Mouse (Mus musculus) heart, embryonic 14.5 days (tissue): Measurements from ENCODE around the gene Fbxo28. TPM values are rescaled to one million over a fixed set of nuclear protein-coding genes. Genes with fewer than 3 reads are reported as not detected.

Experiments
- ATAC-seq: fragments of 200-750 bp; cut with Nextera tagmentation; 2 replicates; pipeline ENCODE4 v1.8.0; 2017; ENCODE audit warnings: low read depth, moderate TSS enrichment; ENCODE audit not compliant: insufficient number of reproducible peaks, insufficient read depth, low FRiP score
- H3K27ac ChIP-seq, 2 experiments: fragments of 200-500 bp in 1 of 2; fragments of 300-500 bp in 1 of 2; sonication (generic) in 1 of 2; replicated peaks in 1 of 2; 2 replicates each; pipeline ENCODE4 v1.5.1; 2012 to 2014; ENCODE audit warnings: low read depth in 2 of 2, low read length in 2 of 2, control low read depth in 1 of 2, mild to moderate bottlenecking in 1 of 2, mixed read lengths in 1 of 2; ENCODE audit not compliant: control insufficient read depth in 1 of 2, insufficient read depth in 1 of 2
- H3K27me3 ChIP-seq: fragments of 300-500 bp; sonication (generic); 2 replicates; pipeline ENCODE4 v1.6.1; 2014; ENCODE audit warnings: mild to moderate bottlenecking, low read length, control low read depth; ENCODE audit not compliant: control insufficient read depth, insufficient read depth
- H3K36me3 ChIP-seq: fragments of 300-500 bp; sonication (generic); 2 replicates; pipeline ENCODE4 v1.6.1; 2014; ENCODE audit warnings: mild to moderate bottlenecking, control low read depth, low read length, mixed read lengths; ENCODE audit not compliant: control insufficient read depth, insufficient read depth
- H3K4me1 ChIP-seq, 2 experiments: fragments of 200-500 bp in 1 of 2; fragments of 300-500 bp in 1 of 2; sonication (generic) in 1 of 2; 2 replicates each; pipeline ENCODE4 v1.6.1; 2012 to 2014; ENCODE audit warnings: low read length in 2 of 2, control low read depth in 1 of 2, mixed read lengths in 1 of 2; ENCODE audit not compliant: control insufficient read depth in 2 of 2, insufficient read depth in 2 of 2
- H3K4me2 ChIP-seq: fragments of 300-500 bp; sonication (generic); 2 replicates; pipeline ENCODE4 v1.6.1; 2014; ENCODE audit warnings: mild to moderate bottlenecking, low read length
- H3K4me3 ChIP-seq, 2 experiments: fragments of 200-500 bp in 1 of 2; fragments of 300-500 bp in 1 of 2; sonication (generic) in 1 of 2; 2 replicates each; pipeline ENCODE4 v1.5.1; 2012 to 2014; ENCODE audit warnings: low read length in 2 of 2, mild to moderate bottlenecking in 2 of 2, control low read depth in 1 of 2, low read depth in 1 of 2, moderate library complexity in 1 of 2; ENCODE audit not compliant: control insufficient read depth in 1 of 2, insufficient read depth in 1 of 2
- H3K9ac ChIP-seq: fragments of 300-500 bp; sonication (generic); 2 replicates; pipeline ENCODE4 v1.6.1; 2014; ENCODE audit warnings: mild to moderate bottlenecking, low read length
- H3K9me3 ChIP-seq: fragments of 300-500 bp; sonication (generic); 2 replicates; pipeline ENCODE4 v1.6.1; 2016; ENCODE audit warnings: low read length, control low read depth; ENCODE audit not compliant: control insufficient read depth
- WGBS: fragments of 180-500 bp; shearing (Covaris S2); extraction: QIAGEN DNeasy Blood & Tissue Kit; methylation state at CpG from one replicate; pipeline ENCODE4 v1.1.7; 2014; 5-methylcytosine and 5-hydroxymethylcytosine counted together
- polyA plus RNA-seq: library from polyadenylated mRNA; unstranded; fragments of >200 nt; fragmentation: Nextera tagmentation; extraction: Ambion mirVana; gene quantifications from 2 replicates; pipeline ENCODE4 v1.2.1, GENCODE M21; 2014

The Fbxo28 gene
- polyA plus RNA-seq, 1 experiment from 2014 or later, result 17.2 TPM

DNA sequence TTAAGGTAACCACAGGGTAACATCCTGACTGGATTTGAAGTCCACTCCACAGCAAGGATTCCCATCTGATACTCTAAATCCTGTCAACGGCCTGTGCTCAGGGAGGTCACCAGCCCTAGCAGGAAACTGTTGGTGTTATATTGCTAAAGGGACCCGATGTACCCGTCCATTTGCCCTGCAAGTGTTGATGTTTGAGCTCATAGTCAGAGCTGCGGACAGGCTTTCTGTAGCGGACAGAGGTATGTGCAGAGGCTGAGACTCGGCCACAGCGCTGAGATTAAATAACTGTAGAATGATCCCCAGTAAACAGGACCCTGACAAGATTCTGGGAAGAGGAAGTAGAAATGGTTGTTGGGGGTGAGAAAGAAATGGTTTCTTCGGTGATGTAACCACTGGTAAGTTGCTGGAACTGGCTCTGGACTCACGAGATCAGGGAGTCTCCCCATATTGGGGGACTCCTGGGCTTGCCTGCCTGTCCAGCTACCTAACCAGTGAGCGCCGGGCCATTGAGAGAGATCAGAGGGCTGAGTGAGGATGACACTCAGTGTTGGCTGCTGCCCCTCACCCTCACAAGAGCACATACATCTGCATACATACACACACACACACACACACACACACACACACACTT lies 36.9 kb upstream of the Fbxo28 start:
- 70% methylated on average over 11 of the region's 11 CpGs for WGBS
- Histone ChIP-seq H3K27ac (no peak overlapping the region), H3K4me2 (no peak overlapping the region), H3K9ac (no peak overlapping the region), H3K36me3 (no peaks in the 10 kb centered on the region), H3K4me1 (no peaks in the 10 kb centered on the region), H3K9me3 (no peaks in the 10 kb centered on the region), H3K4me3 (no peak overlapping the region), H3K27me3 (no peaks in the 10 kb centered on the region)
- ATAC-seq, result no peak

DNA sequence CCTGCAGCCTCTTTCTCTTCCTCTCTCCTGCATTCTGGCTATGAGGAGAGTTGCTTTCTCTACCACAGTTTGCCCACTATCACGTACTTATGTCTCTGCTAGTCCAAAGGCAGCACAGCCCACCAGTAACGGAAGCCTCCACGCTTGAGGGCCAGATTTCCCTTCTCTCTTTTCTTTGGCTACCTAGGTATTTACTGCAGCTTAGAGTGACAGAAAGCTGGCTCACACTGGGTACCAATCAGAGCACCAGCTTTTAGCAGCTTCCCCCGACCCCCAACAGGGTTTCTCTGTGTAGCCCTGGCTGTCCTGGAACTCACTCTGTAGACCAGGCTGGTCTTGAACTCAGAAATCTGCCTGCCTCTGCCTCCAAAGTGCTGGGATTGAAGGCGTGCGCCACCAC lies 36.1 kb upstream of the Fbxo28 start:
- H3K4me1 ChIP-seq, result no peaks in the 10 kb centered on the region
- H3K27ac ChIP-seq, result no peak overlapping the region
- 80% methylated on average over 6 of the region's 6 CpGs for WGBS
- H3K9ac ChIP-seq, result no peak overlapping the region
- H3K27me3 ChIP-seq, result no peaks in the 10 kb centered on the region
- no peaks in the 10 kb centered on the region for H3K36me3 ChIP-seq
- H3K9me3 ChIP-seq, result no peaks in the 10 kb centered on the region
- H3K4me2 ChIP-seq, result no peak overlapping the region
- ATAC-seq, result no peak
- H3K4me3 ChIP-seq, result no peak overlapping the region

DNA sequence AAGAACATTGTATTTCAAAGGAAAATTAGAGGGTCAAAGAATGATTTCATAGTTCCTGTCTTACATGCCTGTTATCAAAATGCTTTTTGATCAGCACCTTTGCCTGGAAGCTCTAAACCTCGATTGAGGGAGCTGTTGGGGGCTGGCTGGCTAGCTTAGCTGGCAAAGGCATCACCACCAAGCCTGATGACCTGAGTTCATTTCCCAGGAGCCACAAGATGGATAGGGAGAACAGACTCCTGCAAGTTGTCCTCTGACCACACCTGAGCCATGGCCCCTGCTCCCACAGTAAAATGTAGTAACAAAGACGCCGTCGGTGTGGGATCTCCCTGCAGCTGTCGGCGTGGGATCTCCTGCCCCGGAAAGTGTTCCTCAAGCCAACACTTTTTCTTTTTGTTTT lies 35.4 kb upstream of the Fbxo28 start:
- no peak for ATAC-seq
- Histone ChIP-seq H3K9ac (no peak overlapping the region), H3K4me1 (no peaks in the 10 kb centered on the region), H3K36me3 (no peaks in the 10 kb centered on the region), H3K27me3 (no peaks in the 10 kb centered on the region), H3K9me3 (no peaks in the 10 kb centered on the region), H3K4me3 (no peak overlapping the region), H3K27ac (no peak overlapping the region), H3K4me2 (no peak overlapping the region)
- 95% methylated on average over 7 of the region's 7 CpGs for WGBS

DNA sequence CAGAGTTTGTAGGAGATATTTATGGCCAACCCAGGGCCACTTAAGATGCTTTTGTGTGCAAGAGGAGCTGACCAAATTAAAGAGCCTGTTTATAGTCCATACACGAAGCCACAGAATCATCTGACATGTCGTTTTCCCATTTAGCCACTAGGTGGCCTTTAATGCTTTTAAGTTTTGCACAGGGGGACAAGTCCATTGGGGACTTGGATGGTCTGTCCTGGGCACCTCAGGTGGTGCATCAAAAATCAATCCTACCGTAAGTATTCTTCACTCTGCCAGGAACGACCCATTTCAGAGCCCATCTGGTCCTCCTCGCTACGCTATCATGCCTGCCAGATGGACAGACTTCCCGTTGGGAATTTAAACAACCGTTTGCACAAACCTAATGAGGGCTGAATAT lies 34.8 kb upstream of the Fbxo28 start:
- Histone ChIP-seq H3K4me3 (no peak overlapping the region), H3K9me3 (no peaks in the 10 kb centered on the region), H3K27me3 (no peaks in the 10 kb centered on the region), H3K4me2 (no peak overlapping the region), H3K27ac (no peak overlapping the region), H3K4me1 (no peaks in the 10 kb centered on the region), H3K36me3 (no peaks in the 10 kb centered on the region), H3K9ac (no peak overlapping the region)
- WGBS, result 37% methylated on average over 8 of the region's 8 CpGs
- no peak for ATAC-seq

DNA sequence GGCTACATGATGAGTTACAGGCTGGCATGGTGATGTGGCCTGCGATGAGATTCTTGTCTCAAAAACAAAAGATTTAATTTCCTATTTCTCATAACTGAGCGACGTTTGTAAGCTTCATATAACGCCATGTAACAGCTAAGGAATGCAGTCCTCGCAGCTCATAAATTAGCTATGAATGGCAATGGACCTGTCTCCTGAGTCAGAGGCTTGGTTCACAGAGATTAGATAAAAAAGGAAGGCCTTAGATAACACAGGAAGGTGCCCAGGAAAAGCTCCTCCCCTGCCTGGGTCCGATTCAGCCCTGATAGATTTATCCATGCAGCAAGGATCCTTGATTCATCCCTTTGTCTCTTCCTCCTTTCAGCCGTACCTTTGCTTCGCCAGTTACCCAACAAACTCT lies 30.5 kb upstream of the Fbxo28 start:
- no peaks in the 10 kb centered on the region for H3K36me3 ChIP-seq
- no peak overlapping the region for H3K27ac ChIP-seq
- no peak for ATAC-seq
- H3K4me2 ChIP-seq, result no peak overlapping the region
- no peaks in the 10 kb centered on the region for H3K9me3 ChIP-seq
- H3K9ac ChIP-seq, result no peak overlapping the region
- 57% methylated on average over 8 of the region's 8 CpGs for WGBS
- H3K4me3 ChIP-seq, result no peak overlapping the region
- H3K27me3 ChIP-seq, result no peaks in the 10 kb centered on the region
- peaks cover 0 to 4% of the 10 kb centered on the region in 2 experiments; a peak in 1 of 4 replicates for H3K4me1 ChIP-seq

DNA sequence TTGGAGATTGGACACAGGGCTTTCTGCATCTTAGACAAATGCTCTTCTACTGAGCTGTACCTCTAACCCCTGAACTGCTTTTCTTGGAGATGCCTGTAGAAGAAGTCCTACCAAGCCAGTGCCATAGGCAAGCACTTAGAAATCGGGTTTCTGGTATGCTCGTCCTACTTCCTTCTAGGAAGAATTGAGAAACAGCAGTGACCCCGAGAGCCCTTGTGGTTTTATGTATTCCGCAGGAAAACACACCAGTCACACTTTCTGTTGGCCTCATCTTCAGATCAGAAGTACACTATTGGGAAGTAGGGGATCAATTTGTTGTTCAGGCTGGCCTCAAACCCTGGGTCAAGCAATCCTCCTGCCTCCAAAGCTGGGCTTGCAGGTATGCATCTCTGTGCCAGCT lies 28.0 kb upstream of the Fbxo28 start:
- H3K9me3 ChIP-seq, result no peaks in the 10 kb centered on the region
- H3K27me3 ChIP-seq, result no peaks in the 10 kb centered on the region
- H3K9ac ChIP-seq, result no peak overlapping the region
- WGBS, result 73% methylated on average over 4 of the region's 4 CpGs
- no peak for ATAC-seq
- no peak overlapping the region for H3K4me2 ChIP-seq
- no peaks in the 10 kb centered on the region for H3K36me3 ChIP-seq
- H3K4me1 ChIP-seq, result peaks cover 0 to 4% of the 10 kb centered on the region in 2 experiments; a peak in 1 of 4 replicates
- no peak overlapping the region for H3K27ac ChIP-seq
- H3K4me3 ChIP-seq, result no peak overlapping the region

DNA sequence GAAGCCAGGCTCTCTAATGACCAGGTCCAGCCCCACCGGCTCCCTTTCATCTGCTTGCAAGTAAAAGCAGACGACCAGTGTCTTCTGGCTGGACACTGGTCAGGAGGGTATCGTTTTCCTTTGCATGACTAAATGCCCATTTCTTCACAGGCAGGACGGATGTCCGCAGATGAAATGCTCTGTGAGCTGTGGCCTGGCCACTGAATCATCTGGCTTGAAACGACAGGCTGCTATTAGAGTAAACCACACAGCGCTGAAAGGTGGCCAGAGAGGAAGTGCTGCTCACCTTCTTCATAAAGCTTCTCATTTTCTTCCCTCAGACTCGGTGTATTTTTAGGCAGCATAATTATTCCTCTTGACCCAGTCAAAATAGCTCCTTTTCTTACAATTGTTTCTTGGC lies 27.4 kb upstream of the Fbxo28 start:
- Histone ChIP-seq H3K27me3 (no peaks in the 10 kb centered on the region), H3K36me3 (no peaks in the 10 kb centered on the region), H3K4me3 (no peak overlapping the region), H3K4me2 (no peak overlapping the region), H3K27ac (no peak overlapping the region), H3K9ac (no peak overlapping the region), H3K4me1 (peaks cover 0 to 4% of the 10 kb centered on the region in 2 experiments; a peak in 1 of 4 replicates), H3K9me3 (no peaks in the 10 kb centered on the region)
- no peak for ATAC-seq
- WGBS, result 62% methylated on average over 8 of the region's 8 CpGs

DNA sequence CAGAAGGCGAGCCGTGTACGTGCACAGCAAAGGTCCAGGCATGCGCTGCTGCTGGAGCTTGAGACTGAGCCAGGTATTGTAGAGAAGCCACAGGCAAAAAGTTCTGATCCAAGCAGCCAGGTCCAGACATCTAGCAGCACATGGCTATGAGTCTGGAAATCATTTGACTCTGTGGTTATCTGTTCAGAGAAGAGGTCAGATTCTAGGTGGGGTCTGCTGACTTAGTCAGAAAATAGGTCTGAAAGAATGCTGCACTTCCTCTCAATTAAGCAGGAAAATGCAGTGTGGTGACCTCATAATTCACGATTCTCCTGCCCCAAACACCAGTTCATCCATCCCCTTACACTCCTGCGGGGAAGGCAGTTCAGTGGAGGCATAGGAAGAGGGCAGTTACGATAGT lies 26.9 kb upstream of the Fbxo28 start:
- ATAC-seq, result no peak
- H3K4me2 ChIP-seq, result no peak overlapping the region
- H3K27ac ChIP-seq, result no peak overlapping the region
- H3K4me1 ChIP-seq, result peaks cover 0 to 4% of the 10 kb centered on the region in 2 experiments; a peak in 1 of 4 replicates
- no peak overlapping the region for H3K4me3 ChIP-seq
- no peaks in the 10 kb centered on the region for H3K9me3 ChIP-seq
- H3K27me3 ChIP-seq, result no peaks in the 10 kb centered on the region
- WGBS, result 70% methylated on average over 7 of the region's 7 CpGs
- H3K9ac ChIP-seq, result no peak overlapping the region
- no peaks in the 10 kb centered on the region for H3K36me3 ChIP-seq
